Mouse (Mus musculus): ENCODE data around the gene Uqcc2. TPM values are rescaled to one million over a fixed set of nuclear protein-coding genes. Genes with fewer than 3 reads are reported as not detected.

Uqcc2 gene
- polyA plus RNA-seq, 1 experiment from 2014 or later: 267 TPM

DNA sequence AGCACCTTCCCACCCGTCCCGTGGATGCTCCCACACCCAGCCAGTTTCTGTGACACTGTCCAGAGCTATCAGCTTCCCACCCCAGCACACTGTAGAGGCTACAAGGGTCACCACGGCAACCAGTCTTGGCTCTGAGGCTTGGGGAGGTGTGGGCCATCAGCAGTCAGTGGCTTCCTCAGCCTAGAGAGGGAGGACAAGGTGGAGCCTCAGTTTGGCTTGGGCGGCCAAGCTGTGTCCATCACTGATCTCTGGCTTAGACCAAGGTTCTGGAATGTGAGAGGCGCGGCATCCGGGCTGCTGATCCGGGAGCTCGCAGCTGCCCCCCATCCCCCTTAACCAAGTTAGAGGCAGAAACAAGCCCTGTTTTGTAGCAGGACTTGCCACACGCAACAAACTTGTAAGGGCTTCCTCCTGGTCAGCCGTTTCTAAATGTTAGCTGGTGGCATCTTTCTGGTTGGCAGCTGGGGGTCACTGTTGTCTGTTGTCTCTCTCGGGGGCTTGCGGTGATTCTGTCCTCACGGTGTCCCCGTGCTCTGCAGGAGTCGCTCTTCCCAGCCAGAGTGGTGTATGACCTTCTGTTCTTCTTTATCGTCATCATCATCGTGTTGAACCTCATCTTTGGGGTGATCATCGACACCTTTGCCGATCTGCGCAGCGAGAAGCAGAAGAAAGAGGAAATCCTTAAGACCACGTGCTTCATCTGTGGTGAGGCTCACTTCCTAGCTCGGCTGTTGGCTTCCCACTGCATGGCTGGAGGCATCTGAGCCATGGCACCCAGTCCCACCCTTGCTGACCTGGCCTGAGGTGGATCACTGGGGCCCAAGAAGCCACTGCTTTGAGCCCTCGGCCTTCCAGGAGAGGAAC lies 14.8 kb downstream of the Uqcc2 start:
- peaks cover 12% of the 10 kb centered on the region; the same call in 1 of the 2 replicates for H3K4me1 ChIP-seq (ENCODE audit: control insufficient read depth, insufficient read depth, low read length)
- no peak overlapping the region for H3K9ac ChIP-seq (ENCODE audit: low read length)
- H3K27ac ChIP-seq (ENCODE audit: low read length): no peak overlapping the region
- H3K36me3 ChIP-seq (ENCODE audit: control insufficient read depth, insufficient read depth, low read length): peaks cover 24% of the 10 kb centered on the region; the same call in 1 of the 2 replicates
- no peaks in the 10 kb centered on the region for H3K27me3 ChIP-seq (ENCODE audit: control insufficient read depth, insufficient read depth, low read length)
- no peaks in the 10 kb centered on the region; the same call in 1 of the 2 replicates for H3K9me3 ChIP-seq (replicated peaks; ENCODE audit: control insufficient read depth, low read length)
- ATAC-seq (ENCODE audit: insufficient read depth, low FRiP score): no peak
- 73% methylated on average over 25 of the region's 25 CpGs for WGBS
- no peak overlapping the region for H3K4me3 ChIP-seq (replicated peaks; ENCODE audit: low read length)
- no peak overlapping the region for H3K4me2 ChIP-seq (ENCODE audit: low read depth, low read length)

DNA sequence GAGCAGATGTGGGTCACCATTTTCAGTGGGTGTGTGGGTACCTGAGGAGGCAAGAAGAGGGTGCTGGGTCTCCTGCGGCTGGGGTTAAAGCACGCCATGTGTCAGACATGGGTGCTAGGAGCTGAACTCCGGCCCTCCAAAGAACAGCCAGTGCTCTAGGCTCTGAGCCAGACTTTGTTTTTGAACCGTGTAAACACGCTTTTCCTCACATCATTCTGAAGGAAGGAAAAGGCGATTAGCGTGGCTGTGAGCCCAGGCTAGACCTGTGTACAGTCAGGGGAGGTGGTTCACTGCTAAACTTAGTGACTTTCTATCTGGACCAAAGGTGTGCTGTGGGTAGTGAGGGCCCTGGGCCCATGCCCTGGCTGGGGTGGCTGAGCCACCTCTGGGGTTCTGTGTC lies 23.6 kb downstream of the Uqcc2 start:
- no peak overlapping the region for H3K4me3 ChIP-seq (replicated peaks; ENCODE audit: low read length)
- H3K9ac ChIP-seq (ENCODE audit: low read length): no peak overlapping the region; the same call in 1 of the 2 replicates

DNA sequence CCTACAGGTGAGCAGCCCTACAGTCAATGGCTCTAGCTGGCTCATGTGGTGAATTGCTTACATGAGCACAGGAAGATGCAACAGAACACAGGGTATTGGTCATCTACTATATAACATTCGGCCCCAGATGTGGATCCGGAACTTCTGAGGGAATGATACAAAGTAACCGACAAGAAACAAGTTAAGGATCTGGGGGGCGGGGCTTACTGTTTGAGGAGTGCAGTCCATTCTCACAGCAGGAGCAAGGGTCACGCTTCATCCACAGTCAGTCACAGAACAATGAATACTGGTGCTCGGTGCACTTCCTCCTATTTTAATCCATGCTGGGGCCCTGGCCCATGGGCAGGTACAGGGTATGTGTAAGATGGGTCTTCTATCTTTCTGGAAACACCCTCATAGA lies 25.8 kb downstream of the Uqcc2 start:
- H3K27me3 ChIP-seq (ENCODE audit: control insufficient read depth, insufficient read depth, low read length): no peaks in the 10 kb centered on the region
- no peak overlapping the region for H3K4me2 ChIP-seq (ENCODE audit: low read depth, low read length)
- 0 out of 2 replicates have a peak, but pooled peaks cover 2% of the 10 kb centered on the region for H3K36me3 ChIP-seq (ENCODE audit: control insufficient read depth, insufficient read depth, low read length)
- H3K9ac ChIP-seq (ENCODE audit: low read length): no peak overlapping the region
- H3K4me3 ChIP-seq (replicated peaks; ENCODE audit: low read length): no peak overlapping the region
- no peaks in the 10 kb centered on the region for H3K9me3 ChIP-seq (replicated peaks; ENCODE audit: control insufficient read depth, low read length)
- WGBS: 83% methylated on average over 6 of the region's 6 CpGs
- H3K27ac ChIP-seq (ENCODE audit: low read length): no peak overlapping the region
- no peak for ATAC-seq (ENCODE audit: insufficient read depth, low FRiP score)
- no peaks in the 10 kb centered on the region for H3K4me1 ChIP-seq (ENCODE audit: control insufficient read depth, insufficient read depth, low read length)

More for the DNA sequence above, 23.6 kb downstream of the Uqcc2 start:
- Histone ChIP-seq H3K9me3 (replicated peaks; ENCODE audit: control insufficient read depth, low read length) (no peaks in the 10 kb centered on the region), H3K36me3 (ENCODE audit: control insufficient read depth, insufficient read depth, low read length) (0 out of 2 replicates have a peak, but pooled peaks cover 2% of the 10 kb centered on the region), H3K4me2 (ENCODE audit: low read depth, low read length) (no peak overlapping the region), H3K27me3 (ENCODE audit: control insufficient read depth, insufficient read depth, low read length) (no peaks in the 10 kb centered on the region), H3K4me1 (ENCODE audit: control insufficient read depth, insufficient read depth, low read length) (no peaks in the 10 kb centered on the region), H3K27ac (ENCODE audit: low read length) (no peak overlapping the region)
- WGBS: 76% methylated on average over 7 of the region's 7 CpGs
- ATAC-seq (ENCODE audit: insufficient read depth, low FRiP score): no peak

DNA sequence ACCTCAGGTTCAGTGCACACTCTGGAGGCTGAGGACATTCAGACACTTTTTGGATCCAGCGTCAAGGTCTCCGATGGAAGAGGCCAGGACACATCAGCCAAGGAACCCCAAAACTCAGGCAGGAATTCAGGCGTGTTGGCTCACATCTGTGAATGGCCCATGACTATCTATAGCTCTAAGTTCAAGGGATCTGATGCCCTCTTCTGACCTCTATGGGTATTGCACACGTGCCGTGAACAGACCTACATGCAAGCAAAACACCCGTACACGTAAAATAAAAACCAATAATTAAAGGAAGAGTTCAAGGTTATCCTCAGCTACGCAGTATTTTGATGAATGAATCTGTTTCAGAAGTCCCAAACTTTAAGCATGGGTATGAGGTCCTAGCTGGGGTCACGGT lies 27.0 kb downstream of the Uqcc2 start:
- H3K36me3 ChIP-seq (ENCODE audit: control insufficient read depth, insufficient read depth, low read length): 0 out of 2 replicates have a peak, but pooled peaks cover 2% of the 10 kb centered on the region
- no peak overlapping the region for H3K27ac ChIP-seq (ENCODE audit: low read length)
- ATAC-seq (ENCODE audit: insufficient read depth, low FRiP score): no peak
- no peaks in the 10 kb centered on the region for H3K4me1 ChIP-seq (ENCODE audit: control insufficient read depth, insufficient read depth, low read length)
- no peak overlapping the region for H3K4me3 ChIP-seq (replicated peaks; ENCODE audit: low read length)
- H3K4me2 ChIP-seq (ENCODE audit: low read depth, low read length): no peak overlapping the region
- no peak overlapping the region for H3K9ac ChIP-seq (ENCODE audit: low read length)
- no peaks in the 10 kb centered on the region for H3K27me3 ChIP-seq (ENCODE audit: control insufficient read depth, insufficient read depth, low read length)
- WGBS: 84% methylated on average over 9 of the region's 9 CpGs
- H3K9me3 ChIP-seq (replicated peaks; ENCODE audit: control insufficient read depth, low read length): no peaks in the 10 kb centered on the region

DNA sequence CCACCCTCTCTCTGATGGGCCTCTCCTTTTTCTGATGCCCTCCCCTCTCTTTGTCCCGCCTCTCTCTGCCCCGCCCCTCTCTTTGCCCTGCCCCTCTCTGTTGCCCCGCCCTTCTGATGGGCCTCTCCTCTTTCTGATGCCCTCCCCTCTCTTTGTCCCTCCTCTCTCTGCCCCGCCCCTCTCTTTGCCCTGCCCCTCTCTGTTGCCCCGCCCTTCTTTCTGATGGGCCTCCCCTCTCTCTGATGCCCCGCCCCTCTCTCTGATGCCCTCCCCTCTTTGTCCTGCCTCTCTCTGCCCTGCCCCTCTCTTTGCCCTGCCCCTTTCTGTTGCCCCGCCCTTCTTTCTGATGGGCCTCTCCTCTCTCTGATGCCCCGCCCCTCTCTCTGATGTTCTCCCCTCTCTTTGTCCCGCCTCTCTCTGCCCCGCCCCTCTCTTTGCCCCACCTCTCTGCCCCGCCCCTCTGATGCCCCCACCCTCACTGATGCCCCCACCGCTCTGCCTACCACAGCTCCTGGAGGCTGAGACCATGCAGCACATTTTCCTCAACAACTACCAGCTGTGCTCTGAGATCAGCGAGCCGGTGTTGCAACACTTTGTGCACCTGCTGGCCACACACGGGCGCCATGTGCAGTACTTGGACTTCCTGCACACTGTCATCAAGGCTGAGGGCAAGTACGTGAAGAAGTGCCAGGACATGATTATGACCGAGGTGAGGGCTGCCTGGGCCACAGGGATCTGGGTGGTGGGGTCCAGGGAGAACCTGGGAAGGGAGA lies 27.8 kb downstream of the Uqcc2 start:
- H3K27ac ChIP-seq (ENCODE audit: low read length): no peak overlapping the region
- H3K4me3 ChIP-seq (replicated peaks; ENCODE audit: low read length): no peak overlapping the region
- WGBS: 78% methylated on average over 15 of the region's 18 CpGs
- H3K36me3 ChIP-seq (ENCODE audit: control insufficient read depth, insufficient read depth, low read length): 0 out of 2 replicates have a peak, but pooled peaks cover 2% of the 10 kb centered on the region
- no peak for ATAC-seq (ENCODE audit: insufficient read depth, low FRiP score)
- H3K4me1 ChIP-seq (ENCODE audit: control insufficient read depth, insufficient read depth, low read length): no peaks in the 10 kb centered on the region
- H3K9me3 ChIP-seq (replicated peaks; ENCODE audit: control insufficient read depth, low read length): no peaks in the 10 kb centered on the region
- no peak overlapping the region for H3K4me2 ChIP-seq (ENCODE audit: low read depth, low read length)
- H3K27me3 ChIP-seq (ENCODE audit: control insufficient read depth, insufficient read depth, low read length): no peaks in the 10 kb centered on the region
- no peak overlapping the region for H3K9ac ChIP-seq (ENCODE audit: low read length)

DNA sequence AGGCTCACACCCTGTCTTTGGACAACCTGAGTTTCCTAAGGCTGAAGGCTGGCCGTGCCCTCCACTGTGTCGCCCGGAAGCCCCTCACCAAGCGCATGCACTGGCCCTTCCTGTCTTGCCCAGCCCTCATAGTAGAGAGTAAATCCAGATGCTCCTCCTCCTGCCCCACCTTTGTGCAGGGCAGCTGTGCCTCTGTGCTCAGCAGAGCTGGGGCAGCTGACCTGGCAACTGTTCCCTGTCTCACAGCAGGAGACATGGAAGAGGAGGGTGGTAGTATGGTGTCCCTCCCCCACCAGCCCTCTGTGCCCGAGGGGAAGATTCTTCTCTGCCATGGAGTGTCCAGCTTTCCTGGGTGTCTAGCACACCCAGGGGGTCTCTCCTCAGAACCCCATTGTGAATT lies 32.0 kb downstream of the Uqcc2 start:
- H3K9me3 ChIP-seq (replicated peaks; ENCODE audit: control insufficient read depth, low read length): no peaks in the 10 kb centered on the region
- no peak overlapping the region for H3K4me2 ChIP-seq (ENCODE audit: low read depth, low read length)
- no peak overlapping the region for H3K4me3 ChIP-seq (replicated peaks; ENCODE audit: low read length)
- H3K27me3 ChIP-seq (ENCODE audit: control insufficient read depth, insufficient read depth, low read length): no peaks in the 10 kb centered on the region
- H3K4me1 ChIP-seq (ENCODE audit: control insufficient read depth, insufficient read depth, low read length): no peaks in the 10 kb centered on the region
- WGBS: 75% methylated on average over 5 of the region's 5 CpGs
- no peak overlapping the region for H3K27ac ChIP-seq (ENCODE audit: low read length)
- H3K9ac ChIP-seq (ENCODE audit: low read length): no peak overlapping the region
- no peak for ATAC-seq (ENCODE audit: insufficient read depth, low FRiP score)
- H3K36me3 ChIP-seq (ENCODE audit: control insufficient read depth, insufficient read depth, low read length): no peaks in the 10 kb centered on the region

DNA sequence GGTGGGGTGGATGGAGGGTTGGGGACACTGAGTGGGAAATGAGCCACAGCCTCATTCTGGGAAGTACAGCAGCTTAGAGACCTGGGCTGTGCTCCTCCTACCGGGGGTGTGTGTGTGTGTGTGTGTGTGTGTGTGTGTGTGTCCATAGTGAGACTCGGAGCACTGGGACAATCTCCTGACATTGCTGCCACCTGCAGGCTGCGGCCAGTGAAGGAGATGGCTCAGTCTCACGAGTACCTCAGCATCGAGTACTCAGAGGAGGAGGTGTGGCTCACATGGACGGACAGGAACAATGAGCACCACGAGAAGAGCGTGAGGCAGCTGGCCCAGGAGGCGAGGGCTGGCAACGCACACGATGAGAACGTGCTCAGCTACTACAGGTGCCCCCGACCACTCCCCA lies 38.0 kb downstream of the Uqcc2 start:
- Histone ChIP-seq H3K4me3 (replicated peaks; ENCODE audit: low read length) (no peak overlapping the region), H3K4me2 (ENCODE audit: low read depth, low read length) (no peak overlapping the region), H3K9ac (ENCODE audit: low read length) (no peak overlapping the region), H3K4me1 (ENCODE audit: control insufficient read depth, insufficient read depth, low read length) (no peaks in the 10 kb centered on the region), H3K9me3 (replicated peaks; ENCODE audit: control insufficient read depth, low read length) (no peaks in the 10 kb centered on the region), H3K27ac (ENCODE audit: low read length) (no peak overlapping the region), H3K27me3 (ENCODE audit: control insufficient read depth, insufficient read depth, low read length) (no peaks in the 10 kb centered on the region), H3K36me3 (ENCODE audit: control insufficient read depth, insufficient read depth, low read length) (no peaks in the 10 kb centered on the region)
- 31% methylated on average over 13 of the region's 13 CpGs for WGBS
- ATAC-seq (ENCODE audit: insufficient read depth, low FRiP score): peak; percentile 48; the same call in 1 of the 2 replicates

DNA sequence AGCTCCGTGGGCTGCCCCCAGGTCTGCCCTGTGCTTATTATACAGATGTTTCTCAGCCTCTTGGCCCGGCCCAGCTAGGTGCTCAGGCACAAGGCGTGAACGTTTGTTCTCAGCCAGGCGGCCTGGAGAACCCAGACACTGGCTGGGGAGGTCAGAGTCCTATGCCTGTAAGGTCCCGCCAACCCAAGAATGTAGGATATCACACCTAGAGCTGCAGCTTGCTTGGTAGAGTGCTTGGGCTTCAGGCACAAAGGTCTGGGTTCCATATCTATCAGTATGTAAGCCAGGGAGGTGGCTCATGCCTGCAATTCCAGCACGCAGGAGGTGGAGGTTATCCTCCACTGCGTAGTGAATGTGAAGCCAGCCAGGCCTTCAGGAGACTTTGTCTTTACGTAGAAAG lies 43.6 kb downstream of the Uqcc2 start:
- 76% methylated on average over 9 of the region's 9 CpGs for WGBS
- no peak for ATAC-seq (ENCODE audit: insufficient read depth, low FRiP score)
- Histone ChIP-seq H3K9me3 (replicated peaks; ENCODE audit: control insufficient read depth, low read length) (no peaks in the 10 kb centered on the region), H3K4me3 (replicated peaks; ENCODE audit: low read length) (no peak overlapping the region), H3K27ac (ENCODE audit: low read length) (no peak overlapping the region), H3K27me3 (ENCODE audit: control insufficient read depth, insufficient read depth, low read length) (no peaks in the 10 kb centered on the region), H3K4me1 (ENCODE audit: control insufficient read depth, insufficient read depth, low read length) (no peaks in the 10 kb centered on the region), H3K36me3 (ENCODE audit: control insufficient read depth, insufficient read depth, low read length) (no peaks in the 10 kb centered on the region), H3K4me2 (ENCODE audit: low read depth, low read length) (no peak overlapping the region), H3K9ac (ENCODE audit: low read length) (no peak overlapping the region)

DNA sequence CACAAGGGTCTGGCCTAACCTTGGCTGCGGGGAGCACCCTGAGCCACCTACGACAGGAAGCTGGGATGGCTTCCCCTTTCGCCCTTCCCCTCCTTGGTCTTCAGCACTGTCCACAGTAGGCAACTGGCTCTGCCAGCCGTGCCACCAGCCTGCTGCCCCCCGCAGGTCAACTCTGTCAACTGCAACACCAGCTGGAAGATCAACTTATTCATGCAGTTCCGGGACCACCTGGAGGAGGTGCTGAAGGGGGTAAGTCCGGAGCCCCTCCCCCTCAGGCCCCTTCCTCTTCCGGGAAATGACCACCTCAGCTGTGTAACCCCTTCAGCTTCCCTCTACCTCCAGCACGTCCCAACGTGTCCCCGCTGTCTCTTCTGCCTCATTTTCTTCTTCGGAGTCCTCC lies 46.3 kb downstream of the Uqcc2 start:
- H3K9me3 ChIP-seq (replicated peaks; ENCODE audit: control insufficient read depth, low read length): no peaks in the 10 kb centered on the region
- H3K36me3 ChIP-seq (ENCODE audit: control insufficient read depth, insufficient read depth, low read length): no peaks in the 10 kb centered on the region
- no peak overlapping the region for H3K4me2 ChIP-seq (ENCODE audit: low read depth, low read length)
- H3K4me1 ChIP-seq (ENCODE audit: control insufficient read depth, insufficient read depth, low read length): peaks cover 8% of the 10 kb centered on the region; the same call in 1 of the 2 replicates
- H3K27ac ChIP-seq (ENCODE audit: low read length): no peak overlapping the region
- WGBS: 44% methylated on average over 12 of the region's 12 CpGs
- H3K27me3 ChIP-seq (ENCODE audit: control insufficient read depth, insufficient read depth, low read length): no peaks in the 10 kb centered on the region
- no peak for ATAC-seq (ENCODE audit: insufficient read depth, low FRiP score)
- no peak overlapping the region for H3K4me3 ChIP-seq (replicated peaks; ENCODE audit: low read length)
- no peak overlapping the region for H3K9ac ChIP-seq (ENCODE audit: low read length)
